Mouse (Mus musculus) testis, postnatal 10 days (tissue): ENCODE measurements at regions not wholly inside any gene's neighbourhood (a gene's known extent, or its start where the extent isn't known, plus 50 kb on each side); places are given as distances from the start of the nearest gene placed in this dataset.

Source experiments
- DNase-seq: peaks from one replicate; pipeline ENCODE4 v3.0.0; 2021; ENCODE audit warnings: low spot score

- DNase-seq = no peak
Observed at GRCm38 (mm10) chr16:21320284-21320683, 102.6 kb upstream of the Vps8 start.

GRCm38 (mm10) chr16:21321188-21322070 is 101.5 kb upstream of the Vps8 start:
- DNase-seq = peak; percentile 68

- DNase-seq = no peak
Observed at GRCm38 (mm10) chr16:21322437-21322836, 100.5 kb upstream of the Vps8 start.

GRCm38 (mm10) chr16:21323446-21324034 is 99.4 kb upstream of the Vps8 start:
- no peak for DNase-seq

- DNase-seq = no peak
Observed at GRCm38 (mm10) chr16:21327969-21328368, 94.9 kb upstream of the Vps8 start.

- no peak for DNase-seq
Observed at GRCm38 (mm10) chr16:21329199-21329598, 93.7 kb upstream of the Vps8 start.

GRCm38 (mm10) chr16:21331229-21331628 is 91.7 kb upstream of the Vps8 start:
- no peak for DNase-seq

- DNase-seq = no peak
Observed at GRCm38 (mm10) chr16:21332411-21332810, 90.5 kb upstream of the Vps8 start.

- DNase-seq = no peak
Observed at GRCm38 (mm10) chr16:21332862-21333222, 90.1 kb upstream of the Vps8 start.

GRCm38 (mm10) chr16:21333223-21333951 is 89.5 kb upstream of the Vps8 start:
- DNase-seq = peak; percentile 94

- DNase-seq = no peak
Observed at GRCm38 (mm10) chr16:21339061-21339459, 83.9 kb upstream of the Vps8 start.

GRCm38 (mm10) chr16:21339460-21340081 is 83.3 kb upstream of the Vps8 start:
- peak; percentile 81 for DNase-seq

GRCm38 (mm10) chr16:21340136-21340535 is 82.8 kb upstream of the Vps8 start:
- DNase-seq = no peak

- DNase-seq = no peak
Observed at GRCm38 (mm10) chr16:21349869-21350268, 73.0 kb upstream of the Vps8 start.

GRCm38 (mm10) chr16:21351289-21351688 is 71.6 kb upstream of the Vps8 start:
- no peak for DNase-seq

GRCm38 (mm10) chr16:21353111-21353510 is 69.8 kb upstream of the Vps8 start:
- no peak for DNase-seq

- no peak for DNase-seq
Observed at GRCm38 (mm10) chr16:21353545-21353944, 69.4 kb upstream of the Vps8 start.

- no peak for DNase-seq
Observed at GRCm38 (mm10) chr16:21355638-21356037, 67.3 kb upstream of the Vps8 start.

GRCm38 (mm10) chr16:21357433-21357832 is 65.5 kb upstream of the Vps8 start:
- no peak for DNase-seq

- no peak for DNase-seq
Observed at GRCm38 (mm10) chr16:21358313-21358920, 64.5 kb upstream of the Vps8 start.

GRCm38 (mm10) chr16:21359459-21359858 is 63.5 kb upstream of the Vps8 start:
- no peak for DNase-seq

- DNase-seq = no peak
Observed at GRCm38 (mm10) chr16:21361406-21361805, 61.5 kb upstream of the Vps8 start.
